Mouse (Mus musculus): Measurements from ENCODE around the gene Dnase1. TPM values are rescaled to one million over a fixed set of nuclear protein-coding genes. Genes with fewer than 3 reads are reported as not detected.

Dnase1 gene
- polyA plus RNA-seq (2014; fragmentation: Illumina TruSeq; extraction: RNeasy Lipid Tissue Mini Kit (QIAGEN cat#74804); ENCODE audit: low read depth, low replicate concordance) = 0.89 TPM

GRCm38 (mm10) chr16:4036807-4037206 lies at the start of gene Dnase1:
Gene Dnase1 (plus strand): TSS chr16:4036942.

GRCm38 (mm10) chr16:4003489-4004398 lies 33.0 kb upstream of the Dnase1 start, which contains the start of gene Slx4:
Gene Slx4 (minus strand): TSS chr16:4003770.

GRCm38 (mm10) chr16:4077384-4078061 lies 40.8 kb downstream of the Dnase1 start, which contains the start of gene Trap1:
Gene Trap1 (minus strand): TSS chr16:4077827.

Other genes starting within 250 kb of the Dnase1 start
- gene Olfr15, start 206.1 kb upstream of the Dnase1 start, polyA plus RNA-seq (2014; fragmentation: Illumina TruSeq; extraction: RNeasy Lipid Tissue Mini Kit (QIAGEN cat#74804); ENCODE audit: low read depth, low replicate concordance) = not detected
- gene Zfp174, start 189.7 kb upstream of the Dnase1 start, polyA plus RNA-seq (2014; fragmentation: Illumina TruSeq; extraction: RNeasy Lipid Tissue Mini Kit (QIAGEN cat#74804); ENCODE audit: low read depth, low replicate concordance) = 2.4 TPM
- gene Naa60, start 164.6 kb upstream of the Dnase1 start, polyA plus RNA-seq (2014; fragmentation: Illumina TruSeq; extraction: RNeasy Lipid Tissue Mini Kit (QIAGEN cat#74804); ENCODE audit: low read depth, low replicate concordance) = 62.5 TPM
- 7.1 TPM for gene Zfp597, start 152.4 kb upstream of the Dnase1 start, polyA plus RNA-seq (2014; fragmentation: Illumina TruSeq; extraction: RNeasy Lipid Tissue Mini Kit (QIAGEN cat#74804); ENCODE audit: low read depth, low replicate concordance)
- 2.1 TPM for gene Gm20695, start 152.3 kb upstream of the Dnase1 start, polyA plus RNA-seq (2014; fragmentation: Illumina TruSeq; extraction: RNeasy Lipid Tissue Mini Kit (QIAGEN cat#74804); ENCODE audit: low read depth, low replicate concordance)
- gene 1700037C18Rik, start 128.3 kb upstream of the Dnase1 start, polyA plus RNA-seq (2014; fragmentation: Illumina TruSeq; extraction: RNeasy Lipid Tissue Mini Kit (QIAGEN cat#74804); ENCODE audit: low read depth, low replicate concordance) = 16.2 TPM
- gene Cluap1, start 128.1 kb upstream of the Dnase1 start, polyA plus RNA-seq (2014; fragmentation: Illumina TruSeq; extraction: RNeasy Lipid Tissue Mini Kit (QIAGEN cat#74804); ENCODE audit: low read depth, low replicate concordance) = 15.9 TPM
- 0.55 TPM for gene Nlrc3, start 60.3 kb upstream of the Dnase1 start, polyA plus RNA-seq (2014; fragmentation: Illumina TruSeq; extraction: RNeasy Lipid Tissue Mini Kit (QIAGEN cat#74804); ENCODE audit: low read depth, low replicate concordance)
- 20.5 TPM for gene Slx4, start 33.2 kb upstream of the Dnase1 start, polyA plus RNA-seq (2014; fragmentation: Illumina TruSeq; extraction: RNeasy Lipid Tissue Mini Kit (QIAGEN cat#74804); ENCODE audit: low read depth, low replicate concordance)
- 83.9 TPM for gene Trap1, start 40.9 kb downstream of the Dnase1 start, polyA plus RNA-seq (2014; fragmentation: Illumina TruSeq; extraction: RNeasy Lipid Tissue Mini Kit (QIAGEN cat#74804); ENCODE audit: low read depth, low replicate concordance)
- gene Crebbp, start 177.1 kb downstream of the Dnase1 start, polyA plus RNA-seq (2014; fragmentation: Illumina TruSeq; extraction: RNeasy Lipid Tissue Mini Kit (QIAGEN cat#74804); ENCODE audit: low read depth, low replicate concordance) = 10.8 TPM

Data from adipose tissue, adult 10 weeks (tissue).